Mouse (Mus musculus) CH12.LX (cell line): ENCODE measurements around the gene Wee2.
A peak's percentile ranks its signal among the peaks of the same experiment; 100 is the strongest.

ENCODE experiments used
- CTCF ChIP-seq, 2 experiments: IDR thresholded peaks in 1 of 2; conservative IDR thresholded peaks in 1 of 2; 2 replicates each; pipeline ENCODE4 v1.5.1; 2011 to 2012; ENCODE audit warnings: low read depth in 2 of 2, low read length in 2 of 2, improper control_type of control experiment in 1 of 2, inconsistent platforms in 1 of 2, mild to moderate bottlenecking in 1 of 2, moderate library complexity in 1 of 2
- ELF1 ChIP-seq: IDR thresholded peaks from 2 replicates; pipeline ENCODE4 v1.6.1; 2014; ENCODE audit warnings: low read depth, mild to moderate bottlenecking, inconsistent platforms, low read length, improper control_type of control experiment
- EP300 ChIP-seq: IDR thresholded peaks from 2 replicates; pipeline ENCODE4 v1.6.1; 2011; ENCODE audit warnings: low read length, improper control_type of control experiment
- POLR2A ChIP-seq: IDR thresholded peaks from 2 replicates; pipeline ENCODE4 v1.6.1; 2011; ENCODE audit warnings: low read depth, mild to moderate bottlenecking, improper control_type of control experiment, low read length
- USF2 ChIP-seq: conservative IDR thresholded peaks from 2 replicates; pipeline ENCODE4 v1.6.1; 2011; ENCODE audit warnings: low read depth, low read length, improper control_type of control experiment
- ZKSCAN1 ChIP-seq: IDR thresholded peaks from 2 replicates; pipeline ENCODE4 v1.6.1; 2012; ENCODE audit warnings: low read depth, inconsistent platforms, low read length, improper control_type of control experiment, borderline replicate concordance

GRCm38 (mm10) chr6:40423774-40424173, 15.1 kb upstream of the Wee2 start:
- TF ChIP-seq EP300 = no peak
- no peak for TF ChIP-seq POLR2A
- TF ChIP-seq CTCF (conservative IDR thresholded peaks at IDR 0.05 in 1 of 2, IDR thresholded peaks at IDR 0.05 in 1 of 2; ENCODE audit: low read depth in 2 of 2, low read length in 2 of 2) = peak; percentile 76 to 80
- no peak for TF ChIP-seq ELF1
- TF ChIP-seq ZKSCAN1 = no peak
- no peak for TF ChIP-seq USF2
